Mouse (Mus musculus): ENCODE measurements around the gene Cd164l2. TPM values are rescaled to one million over a fixed set of nuclear protein-coding genes. Genes with fewer than 3 reads are reported as not detected.

Cd164l2 gene
- total RNA-seq, 2 experiments from 2014 or later = 7.3 to 7.7 TPM

GRCm38 (mm10) chr4:133210023-133210787, 1.7 kb upstream of the Cd164l2 start:
- intact Hi-C loops (cut with DNase I) = loop anchor here (5.0 kb wide), 1 partner anchor 273 kb away; no protein-coding TSS in a partner anchor
- Histone ChIP-seq H3K27ac (no peak overlapping the region), H3K4me3 (no peak overlapping the region)
- no peak for DNase-seq (ENCODE audit: extremely low spot score in 1 of 2, low spot score in 2 of 2)
- no peak for TF ChIP-seq CTCF (IDR thresholded peaks at IDR 0.05)

DNA sequence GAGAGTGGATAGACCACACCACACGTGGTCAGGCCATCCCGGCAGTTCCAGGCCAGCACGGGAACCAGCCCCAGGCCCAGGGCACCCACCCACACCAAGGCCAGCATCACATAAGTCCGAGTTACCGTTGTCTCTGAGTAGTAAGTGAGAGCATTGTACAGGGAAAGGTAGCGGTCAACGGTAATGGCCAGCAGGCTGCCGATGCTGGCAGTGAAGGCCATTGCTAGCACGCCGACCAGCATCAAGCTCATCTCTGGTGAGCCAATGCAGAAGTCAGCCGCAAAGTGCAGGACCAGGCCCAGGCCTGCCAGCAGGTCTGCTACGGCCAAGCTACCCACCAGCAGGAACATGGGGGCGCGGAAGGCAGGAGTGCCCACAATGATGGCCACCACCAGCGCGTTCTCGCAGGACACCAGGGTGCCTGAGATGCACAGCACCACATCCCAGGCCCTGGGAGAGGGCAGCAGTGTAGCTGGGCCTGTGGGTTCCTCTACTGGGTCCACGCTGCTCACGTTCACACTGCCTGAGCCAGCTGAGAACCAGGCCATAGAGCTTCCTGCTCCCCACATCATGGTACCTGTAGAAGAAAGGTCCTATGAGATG, 1.0 kb upstream of the Cd164l2 start:
- H3K27ac ChIP-seq = no peak overlapping the region
- no peak for TF ChIP-seq CTCF (IDR thresholded peaks at IDR 0.05)
- DNase-seq (ENCODE audit: extremely low spot score in 1 of 2, low spot score in 2 of 2) = no peak
- H3K4me3 ChIP-seq = no peak overlapping the region
- intact Hi-C loops (cut with DNase I) = loop anchor here (5.0 kb wide), 1 partner anchor 274 kb away; no protein-coding TSS in a partner anchor

GRCm38 (mm10) chr4:133212562-133213267, 784 bp downstream of the Cd164l2 start:
- Histone ChIP-seq H3K4me3 (peak overlapping the region; percentile 83), H3K27ac (peak overlapping the region; percentile 86)
- DNase-seq (ENCODE audit: extremely low spot score in 1 of 2, low spot score in 2 of 2) = peak; percentile 83 to 87
- intact Hi-C loops (cut with DNase I) = loop anchor here (2.0 to 5.0 kb wide), 3 partner anchors 86 to 275 kb away; partner anchors contain the start of gene Ahdc1
- TF ChIP-seq CTCF (IDR thresholded peaks at IDR 0.05) = peak; percentile 36

GRCm38 (mm10) chr4:133213268-133213590, 1.3 kb downstream of the Cd164l2 start:
- intact Hi-C loops (cut with DNase I) = loop anchor here (2.0 to 5.0 kb wide), 3 partner anchors 86 to 276 kb away; partner anchors contain the start of gene Ahdc1
- TF ChIP-seq CTCF (IDR thresholded peaks at IDR 0.05) = no peak; the same call in 1 of the 2 replicates
- no peak for DNase-seq (ENCODE audit: extremely low spot score in 1 of 2, low spot score in 2 of 2)
- peak overlapping the region; percentile 83 for H3K4me3 ChIP-seq
- H3K27ac ChIP-seq = peak overlapping the region; percentile 73

DNA sequence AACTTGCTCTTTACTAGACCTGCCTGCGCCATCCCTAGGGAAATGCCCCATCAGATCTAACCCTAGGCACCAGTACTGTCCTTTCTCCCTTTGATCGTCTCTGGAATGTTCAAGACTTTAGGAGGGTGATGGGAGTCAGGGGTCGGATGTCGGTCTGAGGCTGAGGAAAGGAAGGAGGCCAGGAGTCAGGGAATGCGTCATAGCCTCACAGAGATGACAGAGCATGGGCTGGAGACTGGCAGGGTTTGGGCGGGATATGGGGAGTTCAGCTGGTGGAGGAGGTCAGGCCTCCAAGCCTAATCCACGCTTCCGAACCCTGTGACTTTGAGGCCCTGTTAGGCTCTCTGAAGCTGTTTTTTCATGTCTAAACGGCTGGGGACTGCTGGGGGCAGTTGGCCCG, 1.7 kb downstream of the Cd164l2 start:
- intact Hi-C loops (cut with DNase I) = loop anchor here (2.0 to 5.0 kb wide), 3 partner anchors 85 to 276 kb away; partner anchors contain the start of gene Ahdc1
- H3K27ac ChIP-seq = peak overlapping the region; percentile 21
- TF ChIP-seq CTCF (IDR thresholded peaks at IDR 0.05) = no peak
- H3K4me3 ChIP-seq = peak overlapping the region; percentile 83; the same call in 1 of the 2 replicates
- DNase-seq (ENCODE audit: extremely low spot score in 1 of 2, low spot score in 2 of 2) = no peak

GRCm38 (mm10) chr4:133217641-133218040, 5.7 kb downstream of the Cd164l2 start:
- H3K4me3 ChIP-seq = no peak overlapping the region
- intact Hi-C loops (cut with DNase I) = no loop called here
- H3K27ac ChIP-seq = no peak overlapping the region
- TF ChIP-seq CTCF (IDR thresholded peaks at IDR 0.05) = peak; percentile 89
- DNase-seq (ENCODE audit: extremely low spot score in 1 of 2, low spot score in 2 of 2) = peak in 1 of 2 experiments; percentile 59

GRCm38 (mm10) chr4:133218745-133219144, 6.8 kb downstream of the Cd164l2 start:
- Histone ChIP-seq H3K4me3 (no peak overlapping the region), H3K27ac (no peak overlapping the region)
- TF ChIP-seq CTCF (IDR thresholded peaks at IDR 0.05) = no peak
- no peak for DNase-seq (ENCODE audit: extremely low spot score in 1 of 2, low spot score in 2 of 2)
- intact Hi-C loops (cut with DNase I) = no loop called here

GRCm38 (mm10) chr4:133220656-133221055, 8.7 kb downstream of the Cd164l2 start:
- intact Hi-C loops (cut with DNase I) = no loop called here
- no peak for DNase-seq (ENCODE audit: extremely low spot score in 1 of 2, low spot score in 2 of 2)
- Histone ChIP-seq H3K4me3 (no peak overlapping the region), H3K27ac (no peak overlapping the region)
- no peak for TF ChIP-seq CTCF (IDR thresholded peaks at IDR 0.05)

DNA sequence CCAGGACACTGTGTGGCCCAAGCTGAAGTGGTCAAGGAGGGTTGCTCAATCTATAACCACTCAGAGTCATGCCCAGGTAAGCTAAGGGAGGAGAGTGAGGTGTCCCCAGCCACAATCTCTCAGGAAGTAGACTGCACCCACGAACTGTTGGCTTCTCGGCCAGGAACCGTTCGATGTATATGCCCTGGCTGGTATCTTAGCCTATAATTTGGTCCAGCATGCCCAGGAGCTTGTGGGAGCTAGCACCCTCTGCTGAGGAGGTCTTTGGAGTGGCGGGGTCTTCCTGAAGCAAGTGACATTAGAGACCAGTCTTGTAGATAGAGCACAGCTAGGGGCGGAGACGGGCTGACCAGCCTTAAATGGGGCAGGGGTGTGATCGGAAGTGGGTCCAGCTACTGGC, 9.8 kb downstream of the Cd164l2 start:
- Histone ChIP-seq H3K4me3 (no peak overlapping the region), H3K27ac (no peak overlapping the region)
- DNase-seq (ENCODE audit: extremely low spot score in 1 of 2, low spot score in 2 of 2) = no peak
- TF ChIP-seq CTCF (IDR thresholded peaks at IDR 0.05) = no peak
- intact Hi-C loops (cut with DNase I) = no loop called here

- intact Hi-C loops (cut with DNase I) = no loop called here
- H3K4me3 ChIP-seq = no peak overlapping the region
- no peak overlapping the region for H3K27ac ChIP-seq
- DNase-seq (ENCODE audit: extremely low spot score in 1 of 2, low spot score in 2 of 2) = no peak
- TF ChIP-seq CTCF (IDR thresholded peaks at IDR 0.05) = no peak
Measured at GRCm38 (mm10) chr4:133223875-133224274, 11.9 kb downstream of the Cd164l2 start.

- no peak for DNase-seq (ENCODE audit: extremely low spot score in 1 of 2, low spot score in 2 of 2)
- intact Hi-C loops (cut with DNase I) = no loop called here
- no peak overlapping the region for H3K4me3 ChIP-seq
Measured at GRCm38 (mm10) chr4:133226073-133226472, 14.1 kb downstream of the Cd164l2 start.

GRCm38 (mm10) chr4:133227636-133228035, 15.7 kb downstream of the Cd164l2 start:
- TF ChIP-seq CTCF (IDR thresholded peaks at IDR 0.05) = no peak
- no peak for DNase-seq (ENCODE audit: extremely low spot score in 1 of 2, low spot score in 2 of 2)
- intact Hi-C loops (cut with DNase I) = no loop called here
- no peak overlapping the region for H3K4me3 ChIP-seq
- no peak overlapping the region for H3K27ac ChIP-seq

More at GRCm38 (mm10) chr4:133226073-133226472, 14.1 kb downstream of the Cd164l2 start:
- no peak for TF ChIP-seq CTCF (IDR thresholded peaks at IDR 0.05)
- H3K27ac ChIP-seq = no peak overlapping the region

All from left cerebral cortex, adult 2 months (tissue).